Mouse (Mus musculus): Measurements from ENCODE around the gene Slc35b2.

- TF ChIP-seq CTCF (IDR thresholded peaks at IDR 0.05; ENCODE audit: control insufficient read depth, insufficient read depth, low read length) (no peak), POLR2A (IDR thresholded peaks at IDR 0.05; ENCODE audit: borderline replicate concordance, control insufficient read depth, low read depth, low read length) (no peak)
Measured at GRCm38 (mm10) chr17:45538394-45538793, 25.3 kb upstream of the Slc35b2 start.
